In the genomic region with DNA sequence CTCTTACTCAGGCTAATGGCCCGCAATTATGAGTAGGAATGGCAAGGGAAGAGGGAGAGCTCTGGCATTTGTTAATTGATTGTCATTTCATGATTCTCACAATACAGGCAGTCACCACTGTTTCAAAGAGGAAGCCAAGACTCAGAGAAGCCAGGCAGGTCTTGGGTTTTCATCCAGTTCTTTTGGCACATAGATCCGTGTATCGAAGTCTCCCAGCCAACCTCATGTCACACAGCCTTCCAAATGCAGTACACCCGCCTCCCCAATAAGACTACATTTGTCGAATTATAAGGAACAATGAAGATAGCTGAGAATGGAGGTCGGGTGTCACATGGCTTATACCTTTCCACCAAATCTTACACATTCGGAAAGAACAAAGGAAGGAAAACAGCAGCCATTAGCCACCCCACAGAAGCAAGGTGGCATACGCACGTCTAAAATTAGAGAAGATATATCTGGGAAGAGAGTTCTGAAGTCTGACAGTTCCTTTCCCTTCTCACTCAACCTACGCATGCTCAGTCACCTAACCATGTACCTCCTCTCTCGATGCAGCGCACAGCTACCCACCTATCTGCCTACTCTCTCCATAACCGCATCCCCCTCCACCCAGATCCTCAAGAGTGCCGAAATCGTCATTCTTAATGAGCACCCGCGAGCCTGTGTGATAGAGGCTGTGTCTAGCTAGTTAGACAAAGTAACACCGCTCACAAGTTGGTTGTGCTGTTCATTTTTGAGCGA, we compare ENCODE assay signal across 29 mouse cellular contexts.
DNase-seq lines count a peak whose midpoint lies in the region; ATAC-seq lines count a peak whose summit lies in the region.
"Had no signal": no experiment of that assay in that cellular context is flagged by ENCODE, and none has a peak within 500 bp of the region (broad histone marks: within the 10 kb centered on the region; RNA-seq: fewer than 3 reads in every experiment).

No protein-coding gene starts in this region.

- no peak for DNase-seq in forebrain, embryonic 10.5 days (ENCODE audit: extremely low spot score, low spot score)
- peak; percentile 51 for DNase-seq in left cerebral cortex, adult 11 months (ENCODE audit: low spot score)
- DNase-seq in left cerebral cortex, postnatal 4 days, result no peak
- peak; percentile 63 for DNase-seq in Muller cell, postnatal 12 days (ENCODE audit: inconsistent ontology term)
- peak; percentile 23 to 38 for DNase-seq in left cerebral cortex, postnatal 14 days (ENCODE audit: low spot score in 2 of 2)
- DNase-seq in heart, adult 8-10 months (ENCODE audit: low spot score), result no peak
- no peak for DNase-seq in thymus, postnatal 25 days
- DNase-seq: adrenal gland, postnatal 10 days; cerebellum, adult 11 months; cerebellum, adult 9-10 months; cerebellum, postnatal 36 days; gastrocnemius, postnatal 25 days; heart, adult 18-20 months; heart, postnatal 4 days; kidney, postnatal 14 days; liver, embryonic 13.5 days; lung, adult 18-20 months; lung, postnatal 4 days had no signal

- no peaks in the 10 kb centered on the region for H3K9me3 ChIP-seq in forebrain, embryonic 16.5 days (ENCODE audit: control insufficient read depth, low read length)
- no peaks in the 10 kb centered on the region for H3K9me3 ChIP-seq in forebrain, embryonic 10.5 days
- H3K9me3 ChIP-seq: heart, embryonic 12.5 days; limb, embryonic 10.5 days; limb, embryonic 15.5 days; liver, embryonic 13.5 days; midbrain, embryonic 13.5 days; neural tube, embryonic 13.5 days had no signal

- intact Hi-C loops in left cerebral cortex, postnatal 4 days (cut with DNase I), result no loop called here
- intact Hi-C loops in left cerebral cortex, postnatal 14 days (cut with DNase I), result no loop called here

- no peak overlapping the region for H3K4me3 ChIP-seq in forebrain, embryonic 16.5 days (replicated peaks; ENCODE audit: low read length)
- H3K4me3 ChIP-seq in forebrain, embryonic 10.5 days, result no peak overlapping the region
- H3K4me3 ChIP-seq: heart, embryonic 12.5 days; hindbrain, embryonic 13.5 days; limb, embryonic 10.5 days; limb, embryonic 15.5 days; liver, embryonic 13.5 days; midbrain, embryonic 13.5 days; neural tube, embryonic 13.5 days had no signal

- no peaks in the 10 kb centered on the region for H3K36me3 ChIP-seq in forebrain, embryonic 16.5 days (ENCODE audit: control insufficient read depth, insufficient read depth)
- no peaks in the 10 kb centered on the region for H3K36me3 ChIP-seq in forebrain, embryonic 10.5 days (replicated peaks)
- H3K36me3 ChIP-seq: G1E; heart, embryonic 12.5 days; limb, embryonic 10.5 days; limb, embryonic 15.5 days; liver, embryonic 13.5 days; midbrain, embryonic 13.5 days; neural tube, embryonic 13.5 days had no signal

- H3K4me2 ChIP-seq in forebrain, embryonic 16.5 days (ENCODE audit: low read length), result no peak overlapping the region
- H3K4me2 ChIP-seq: heart, embryonic 12.5 days; hindbrain, embryonic 13.5 days; limb, embryonic 15.5 days; liver, embryonic 13.5 days; midbrain, embryonic 13.5 days; neural tube, embryonic 13.5 days had no signal

- H3K27ac ChIP-seq in forebrain, embryonic 16.5 days (ENCODE audit: low read length), result 0 out of 2 replicates have a peak overlapping the region, but pooled peaks have one; percentile 8
- H3K27ac ChIP-seq in forebrain, embryonic 10.5 days, result no peak overlapping the region
- H3K27ac ChIP-seq: hindbrain, embryonic 13.5 days; limb, embryonic 10.5 days; limb, embryonic 15.5 days; liver, embryonic 13.5 days; midbrain, embryonic 13.5 days; neural tube, embryonic 13.5 days had no signal

- no peak overlapping the region for H3K9ac ChIP-seq in forebrain, embryonic 16.5 days (replicated peaks; ENCODE audit: low read depth, low read length)
- H3K9ac ChIP-seq: heart, embryonic 12.5 days; hindbrain, embryonic 13.5 days; limb, embryonic 15.5 days; liver, embryonic 13.5 days; midbrain, embryonic 13.5 days; neural tube, embryonic 13.5 days had no signal

- H3K4me1 ChIP-seq in forebrain, embryonic 16.5 days (replicated peaks; ENCODE audit: control insufficient read depth, insufficient read depth, low read length), result no peaks in the 10 kb centered on the region; the same call in 1 of the 2 replicates
- no peaks in the 10 kb centered on the region for H3K4me1 ChIP-seq in forebrain, embryonic 10.5 days
- H3K4me1 ChIP-seq: heart, embryonic 12.5 days; hindbrain, embryonic 13.5 days; limb, embryonic 10.5 days; limb, embryonic 15.5 days; liver, embryonic 13.5 days; midbrain, embryonic 13.5 days; neural tube, embryonic 13.5 days had no signal

- ATAC-seq in forebrain, embryonic 16.5 days, result peak; percentile 70
- ATAC-seq: intestine, embryonic 16.5 days; lung, postnatal 0 days; midbrain, embryonic 13.5 days; Patski had no signal

- 80% methylated on average over 19 of the region's 19 CpGs for WGBS in forebrain, embryonic 16.5 days
- WGBS in forebrain, embryonic 10.5 days, result 92% methylated on average over 19 of the region's 19 CpGs

- H3K27me3 ChIP-seq in forebrain, embryonic 16.5 days (replicated peaks; ENCODE audit: control insufficient read depth, insufficient read depth, low read length), result no peaks in the 10 kb centered on the region
- H3K27me3 ChIP-seq in forebrain, embryonic 10.5 days (ENCODE audit: poor library complexity, severe bottlenecking), result no peaks in the 10 kb centered on the region
- H3K27me3 ChIP-seq: heart, embryonic 12.5 days; hindbrain, embryonic 13.5 days; limb, embryonic 15.5 days; liver, embryonic 13.5 days; midbrain, embryonic 13.5 days; neural tube, embryonic 13.5 days; Patski had no signal

Comparison
In these comparisons a context has a peak if more than half of its experiments do, and no peak if none do; other contexts are left out.
1. DNase-seq: peak in left cerebral cortex, adult 11 months (single experiment), Muller cell, postnatal 12 days (single experiment) and left cerebral cortex, postnatal 14 days (2 of 2); none in forebrain, embryonic 10.5 days (single experiment), left cerebral cortex, postnatal 4 days (single experiment), heart, adult 8-10 months (single experiment) and thymus, postnatal 25 days (single experiment).